Mouse (Mus musculus) adipocyte (in vitro differentiated cells): Measurements from ENCODE around the gene Gtpbp4.
"Not testable (repeated sequence)": the region's sequence is repeated elsewhere in the genome, so short reads cannot be mapped to it uniquely, and the experiment has no call there.

Source experiments
- DNase-seq: peaks from one replicate; pipeline ENCODE4 v3.0.0-alpha.2; 2016; ENCODE audit warnings: low spot score

Gtpbp4 gene

DNA sequence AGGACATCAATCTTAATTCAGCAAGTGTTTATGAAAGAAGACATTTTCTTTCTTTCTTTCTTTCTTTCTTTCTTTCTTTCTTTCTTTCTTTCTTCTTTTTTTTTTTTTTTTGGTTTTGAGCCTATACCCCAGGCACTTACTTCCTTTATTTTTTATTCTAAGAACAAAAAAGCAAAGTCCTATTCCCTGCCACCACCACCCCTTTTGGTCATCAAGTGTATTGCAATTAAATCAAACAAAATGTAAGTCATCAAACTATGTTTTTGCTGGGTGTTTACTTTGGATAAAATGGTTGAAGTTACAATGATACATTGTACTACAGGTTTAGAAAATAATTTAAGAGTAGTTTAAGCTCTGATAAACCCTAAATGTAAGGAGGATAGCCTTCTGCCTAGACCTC, 23.5 kb downstream of the Gtpbp4 start:
- DNase-seq: no peak

DNA sequence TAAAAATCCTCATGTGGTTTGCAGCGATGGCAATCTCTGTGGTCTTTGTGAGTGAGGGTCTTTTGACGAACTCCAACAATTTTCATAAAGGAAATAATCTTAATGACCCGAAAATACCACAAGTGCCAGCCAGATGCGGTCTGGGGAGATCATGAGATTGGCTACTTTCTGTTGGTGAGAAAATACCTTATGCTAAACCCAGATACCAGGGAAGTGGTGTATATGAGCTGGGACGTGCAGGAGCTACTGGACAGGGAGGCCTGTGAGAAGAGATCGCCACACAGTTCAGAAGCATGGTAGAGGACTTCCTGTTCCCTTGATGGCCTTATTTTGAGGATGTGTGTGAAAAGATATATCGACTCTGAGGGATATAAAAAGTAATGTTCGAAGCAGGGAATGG, 28.1 kb downstream of the Gtpbp4 start:
- DNase-seq: no peak

DNA sequence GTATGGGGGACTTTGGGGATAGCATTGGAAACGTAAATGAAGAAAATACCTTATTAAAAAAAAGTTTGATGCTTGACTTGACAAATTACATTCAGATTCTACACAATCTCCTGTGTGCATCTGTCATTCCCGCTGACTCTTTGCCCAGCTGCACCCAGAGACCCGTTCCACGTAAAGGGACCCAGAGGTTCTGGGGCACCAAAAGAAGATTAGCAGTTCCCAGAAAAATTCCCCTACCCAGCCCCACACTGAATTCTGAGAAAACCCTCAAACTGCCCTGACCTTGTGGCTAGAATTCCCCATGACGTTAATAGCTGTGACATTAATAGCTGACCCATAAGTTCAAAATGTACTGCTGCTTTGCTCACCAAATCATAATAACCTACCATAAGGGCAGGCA, 30.7 kb downstream of the Gtpbp4 start:
- no peak for DNase-seq

DNA sequence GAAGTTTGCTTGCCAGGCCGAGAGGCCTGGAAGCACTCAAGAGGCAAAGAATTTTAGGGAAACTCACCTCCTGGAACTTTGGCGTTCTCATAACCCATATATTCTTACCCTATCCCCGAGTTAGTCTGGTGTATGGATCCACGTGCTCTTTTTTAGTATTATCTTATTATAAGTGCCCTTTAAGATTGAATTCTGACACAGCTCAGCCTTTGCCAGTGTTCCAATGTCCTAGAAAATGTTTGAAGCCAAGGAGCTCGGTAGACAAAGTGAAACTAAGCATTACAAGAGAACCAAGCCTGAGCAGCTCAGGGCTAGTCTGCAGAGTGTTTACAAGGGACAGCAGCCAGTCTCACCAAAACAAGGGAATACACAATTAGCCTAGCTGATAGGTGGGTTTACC, 33.6 kb downstream of the Gtpbp4 start:
- peak; percentile 48 for DNase-seq

DNA sequence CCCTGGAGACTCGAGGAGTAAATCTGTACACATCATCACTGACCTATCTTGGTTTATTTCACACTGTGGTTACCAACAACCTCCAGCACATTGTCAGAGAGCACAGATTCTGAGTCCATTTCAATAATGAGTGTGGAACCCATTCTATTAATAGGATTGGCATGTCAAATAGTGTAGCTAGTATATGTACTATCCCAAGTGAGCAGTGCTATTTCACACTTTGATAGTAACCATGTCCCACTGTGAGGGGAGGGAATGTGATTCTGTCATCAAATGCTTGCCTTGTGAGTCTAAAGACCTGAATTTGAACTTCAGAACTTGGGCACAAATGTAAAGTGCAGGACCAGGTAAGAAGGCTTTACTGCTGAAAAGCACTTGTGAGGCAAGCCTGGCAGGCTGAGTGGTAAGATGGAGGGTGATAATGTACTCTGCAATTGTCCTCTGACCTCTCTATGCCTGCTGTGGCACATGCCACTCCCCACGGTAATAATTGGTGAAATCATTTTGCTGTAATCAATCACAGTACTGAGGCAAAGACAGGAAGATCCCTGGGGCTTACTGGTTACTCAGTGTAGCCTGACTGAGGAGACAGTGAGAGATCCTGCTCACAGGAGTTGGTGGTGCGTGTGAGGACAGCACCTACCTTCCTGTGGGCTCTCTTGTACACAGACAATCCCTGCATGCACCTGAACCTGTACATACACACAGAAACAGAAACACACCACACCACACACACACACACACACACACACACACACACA, 34.6 kb downstream of the Gtpbp4 start:
- not testable (repeated sequence) for DNase-seq

DNA sequence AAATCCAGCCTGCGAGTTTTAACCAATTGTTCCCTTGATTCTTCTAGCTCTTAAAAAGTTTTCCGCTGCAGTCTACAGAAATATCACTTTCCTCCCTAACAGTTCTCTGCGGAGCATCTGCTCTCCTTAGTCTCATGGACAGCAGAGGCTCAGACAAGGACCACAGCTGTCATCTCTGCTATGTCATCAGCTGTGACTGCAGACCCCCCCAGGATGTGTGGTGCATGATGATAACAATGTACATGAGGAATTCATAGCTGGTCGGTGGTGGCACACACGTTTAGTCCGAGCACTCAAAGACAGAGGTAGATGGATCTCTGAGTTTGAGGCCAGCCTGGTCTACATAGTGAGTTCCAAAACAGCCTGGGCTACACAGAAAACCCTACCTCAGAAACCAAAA, 36.3 kb downstream of the Gtpbp4 start:
- DNase-seq: not testable (repeated sequence)

DNA sequence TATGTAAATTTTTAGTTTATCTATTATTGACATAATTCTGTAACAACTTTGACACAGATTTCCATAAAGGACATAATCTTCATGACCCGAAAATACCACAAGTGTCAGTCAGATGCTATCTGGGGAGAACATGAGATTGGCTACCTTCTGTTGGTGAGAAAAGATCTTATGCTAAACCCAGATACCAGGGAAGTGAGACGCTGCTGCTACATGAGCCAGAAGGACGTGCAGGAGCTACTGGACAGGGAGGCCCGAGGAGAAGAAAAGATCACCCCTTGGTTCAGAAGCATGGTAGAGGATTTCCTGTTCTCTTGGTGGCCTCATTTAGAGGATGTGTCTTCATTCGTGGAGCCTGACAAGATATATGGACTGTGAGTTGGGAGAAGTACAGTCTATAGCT, 36.8 kb downstream of the Gtpbp4 start:
- not testable (repeated sequence) for DNase-seq

DNA sequence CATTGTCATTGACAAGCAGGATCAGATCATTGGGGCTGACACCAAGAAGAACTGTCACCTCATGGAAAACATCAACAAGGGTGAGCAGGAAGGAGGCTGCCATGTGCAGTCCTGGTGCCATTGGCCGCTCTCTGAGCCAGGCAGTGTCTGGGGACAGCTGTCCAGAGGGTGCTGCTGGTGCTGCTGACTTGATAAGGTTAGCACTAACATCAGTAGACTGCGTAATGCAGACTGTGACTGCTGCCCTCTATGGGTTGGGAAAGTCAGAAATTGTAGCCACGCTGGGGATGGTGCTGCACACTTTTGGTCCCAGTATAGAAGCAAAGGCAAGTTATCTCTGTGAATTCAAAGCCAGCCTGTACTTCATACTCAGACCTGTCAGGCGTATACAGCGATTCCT, 39.0 kb downstream of the Gtpbp4 start:
- DNase-seq: not testable (repeated sequence)

DNA sequence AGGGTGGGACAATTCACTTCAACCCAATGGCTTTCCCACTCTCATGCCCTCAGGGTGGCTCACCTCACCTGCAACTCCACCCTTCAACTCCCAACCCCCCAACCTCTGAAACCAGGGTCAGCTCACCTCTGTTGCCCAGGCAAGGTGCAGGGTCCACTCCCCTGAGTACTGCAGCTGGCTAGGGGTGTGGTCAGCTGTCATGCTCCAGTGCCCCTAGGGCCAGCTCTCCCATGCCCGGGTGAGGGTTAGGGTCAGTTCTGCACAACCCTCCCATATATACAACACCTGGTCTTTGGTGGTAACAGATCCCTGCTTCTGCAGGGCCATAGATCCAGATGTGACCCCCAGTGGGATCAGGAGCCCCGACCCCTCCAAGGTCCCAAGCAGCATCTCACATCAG, 40.8 kb downstream of the Gtpbp4 start:
- not testable (repeated sequence) for DNase-seq

DNA sequence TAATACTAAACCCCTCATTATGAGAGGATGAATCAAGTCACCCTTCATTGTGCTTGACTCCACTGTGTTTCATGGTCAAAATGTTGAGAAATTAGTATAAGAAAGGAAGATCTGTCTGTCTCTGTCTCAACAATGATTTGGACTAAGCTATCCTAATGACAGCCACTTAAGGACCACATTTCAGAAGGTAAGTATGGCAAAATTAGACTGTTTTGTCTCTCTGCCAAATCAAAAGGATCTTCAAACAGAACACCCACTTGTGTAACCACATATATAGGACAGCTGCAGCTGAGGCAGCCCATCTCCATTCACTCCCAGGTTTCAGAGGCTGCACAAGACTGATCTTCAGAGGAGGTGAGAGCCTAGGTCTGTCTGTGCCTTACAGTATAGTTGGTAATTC, 43.3 kb downstream of the Gtpbp4 start, which contains the start of gene Idi2:
Gene Idi2, plus strand, starts transcription at position 301 of the 400 bp plus-strand sequence.
- DNase-seq: not testable (repeated sequence)

DNA sequence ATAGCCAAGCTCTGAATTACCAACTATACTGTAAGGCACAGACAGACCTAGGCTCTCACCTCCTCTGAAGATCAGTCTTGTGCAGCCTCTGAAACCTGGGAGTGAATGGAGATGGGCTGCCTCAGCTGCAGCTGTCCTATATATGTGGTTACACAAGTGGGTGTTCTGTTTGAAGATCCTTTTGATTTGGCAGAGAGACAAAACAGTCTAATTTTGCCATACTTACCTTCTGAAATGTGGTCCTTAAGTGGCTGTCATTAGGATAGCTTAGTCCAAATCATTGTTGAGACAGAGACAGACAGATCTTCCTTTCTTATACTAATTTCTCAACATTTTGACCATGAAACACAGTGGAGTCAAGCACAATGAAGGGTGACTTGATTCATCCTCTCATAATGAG, 47.8 kb downstream of the Gtpbp4 start, which contains the start of gene Gm9745:
Gene Gm9745, minus strand, starts transcription at position 101 of the 400 bp plus-strand sequence.
- DNase-seq: not testable (repeated sequence)

DNA sequence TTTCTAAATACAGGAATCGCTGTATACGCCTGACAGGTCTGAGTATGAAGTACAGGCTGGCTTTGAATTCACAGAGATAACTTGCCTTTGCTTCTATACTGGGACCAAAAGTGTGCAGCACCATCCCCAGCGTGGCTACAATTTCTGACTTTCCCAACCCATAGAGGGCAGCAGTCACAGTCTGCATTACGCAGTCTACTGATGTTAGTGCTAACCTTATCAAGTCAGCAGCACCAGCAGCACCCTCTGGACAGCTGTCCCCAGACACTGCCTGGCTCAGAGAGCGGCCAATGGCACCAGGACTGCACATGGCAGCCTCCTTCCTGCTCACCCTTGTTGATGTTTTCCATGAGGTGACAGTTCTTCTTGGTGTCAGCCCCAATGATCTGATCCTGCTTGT, 52.1 kb downstream of the Gtpbp4 start:
- DNase-seq: not testable (repeated sequence)

DNA sequence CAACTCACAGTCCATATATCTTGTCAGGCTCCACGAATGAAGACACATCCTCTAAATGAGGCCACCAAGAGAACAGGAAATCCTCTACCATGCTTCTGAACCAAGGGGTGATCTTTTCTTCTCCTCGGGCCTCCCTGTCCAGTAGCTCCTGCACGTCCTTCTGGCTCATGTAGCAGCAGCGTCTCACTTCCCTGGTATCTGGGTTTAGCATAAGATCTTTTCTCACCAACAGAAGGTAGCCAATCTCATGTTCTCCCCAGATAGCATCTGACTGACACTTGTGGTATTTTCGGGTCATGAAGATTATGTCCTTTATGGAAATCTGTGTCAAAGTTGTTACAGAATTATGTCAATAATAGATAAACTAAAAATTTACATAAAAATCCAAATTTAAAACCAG, 54.2 kb downstream of the Gtpbp4 start:
- DNase-seq: not testable (repeated sequence)

DNA sequence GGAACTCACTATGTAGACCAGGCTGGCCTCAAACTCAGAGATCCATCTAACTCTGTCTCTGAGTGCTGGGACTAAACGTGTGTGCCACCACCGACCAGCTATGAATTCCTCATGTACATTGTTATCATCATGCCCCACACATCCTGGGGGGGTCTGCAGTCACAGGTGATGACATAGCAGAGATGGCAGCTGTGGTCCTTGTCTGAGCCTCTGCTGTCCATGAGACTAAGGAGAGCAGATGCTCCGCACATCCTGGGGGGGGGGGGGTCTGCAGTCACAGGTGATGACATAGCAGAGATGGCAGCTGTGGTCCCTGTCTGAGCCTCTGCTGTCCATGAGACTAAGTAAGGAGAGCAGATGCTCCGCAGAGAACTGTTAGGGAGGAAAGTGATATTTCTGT, 54.8 kb downstream of the Gtpbp4 start:
- not testable (repeated sequence) for DNase-seq

DNA sequence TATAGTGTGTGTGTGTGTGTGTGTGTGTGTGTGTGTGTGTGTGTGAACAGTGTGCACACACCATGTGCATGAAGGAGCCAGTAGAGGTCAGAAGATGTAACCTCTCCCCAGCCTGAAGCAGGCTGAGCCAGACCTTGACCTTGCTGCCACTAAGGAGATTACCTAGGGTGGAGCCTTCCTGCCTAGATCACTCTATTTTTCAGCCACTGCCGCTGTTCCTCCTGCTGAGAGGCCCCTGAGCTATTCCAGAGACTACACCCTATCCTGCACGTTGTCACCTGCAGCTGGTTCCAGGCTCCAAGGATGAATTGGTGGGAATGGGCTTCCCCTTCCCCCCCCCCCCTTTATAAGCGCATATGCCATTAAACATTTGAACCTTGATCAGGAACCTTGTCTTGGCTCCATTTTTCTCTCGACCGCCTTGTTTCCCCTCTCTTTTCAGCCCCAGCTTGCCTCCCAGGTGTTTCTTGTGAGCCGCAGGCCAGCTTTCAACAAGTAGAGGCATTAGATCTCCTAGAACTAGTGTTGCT, 58.2 kb downstream of the Gtpbp4 start:
- DNase-seq: not testable (repeated sequence)

DNA sequence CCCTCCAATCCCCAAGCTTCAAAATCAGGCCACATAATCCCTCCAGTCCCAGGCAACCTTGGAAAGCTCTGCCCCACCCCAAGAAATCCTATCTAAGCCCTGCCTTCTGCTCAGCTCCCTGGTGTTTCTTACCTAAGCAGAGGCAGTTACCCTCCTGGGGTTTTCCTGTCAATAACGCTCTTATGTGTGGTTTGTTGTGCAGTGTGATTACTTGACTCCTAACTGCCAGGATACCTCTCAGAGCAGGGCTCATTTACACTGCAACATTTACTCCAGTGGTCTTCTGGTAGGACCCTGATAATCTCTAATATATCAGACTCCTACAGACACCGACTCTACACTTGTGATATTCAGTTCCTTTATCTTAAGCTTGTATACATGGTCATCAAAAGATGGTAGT, 62.4 kb downstream of the Gtpbp4 start:
- no peak for DNase-seq
